Mouse (Mus musculus): ENCODE measurements around the gene Svep1. TPM values are rescaled to one million over a fixed set of nuclear protein-coding genes. Genes with fewer than 3 reads are reported as not detected.

The Svep1 gene
- total RNA-seq, 2 experiments from 2014 or later = 0.81 to 1.1 TPM

DNA sequence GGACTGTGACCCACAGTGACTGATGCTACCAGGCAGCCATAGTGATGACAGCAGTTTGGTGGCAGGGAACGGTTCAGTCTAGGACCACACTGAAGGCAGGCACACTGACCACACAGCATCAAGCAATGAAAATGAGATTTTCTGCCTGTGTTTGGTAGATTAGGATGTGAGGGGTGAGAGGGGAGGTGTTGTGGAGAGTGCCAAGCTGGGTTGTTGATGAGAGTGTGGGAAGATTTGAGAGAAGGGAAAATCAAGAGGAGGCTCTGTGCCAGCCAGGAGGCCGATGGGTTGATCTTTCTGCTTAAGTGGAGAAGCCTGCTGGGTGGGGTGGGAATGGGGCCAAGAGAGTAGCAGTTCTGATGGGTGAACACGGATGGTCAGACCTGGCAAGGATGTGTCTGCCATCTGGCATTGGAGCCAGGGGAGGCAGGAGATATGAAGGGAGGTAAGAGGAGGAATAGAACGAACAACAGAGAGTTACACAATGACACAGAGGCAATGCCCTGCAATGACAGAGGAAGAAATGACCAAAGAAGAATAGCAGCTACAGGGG is 32.1 kb downstream of the Svep1 start:
- DNase-seq (ENCODE audit: extremely low spot score in 1 of 2, low spot score in 1 of 2) = no peak

GRCm38 (mm10) chr4:58173401-58173800 is 33.3 kb downstream of the Svep1 start:
- DNase-seq (ENCODE audit: extremely low spot score in 1 of 2, low spot score in 1 of 2) = no peak

DNA sequence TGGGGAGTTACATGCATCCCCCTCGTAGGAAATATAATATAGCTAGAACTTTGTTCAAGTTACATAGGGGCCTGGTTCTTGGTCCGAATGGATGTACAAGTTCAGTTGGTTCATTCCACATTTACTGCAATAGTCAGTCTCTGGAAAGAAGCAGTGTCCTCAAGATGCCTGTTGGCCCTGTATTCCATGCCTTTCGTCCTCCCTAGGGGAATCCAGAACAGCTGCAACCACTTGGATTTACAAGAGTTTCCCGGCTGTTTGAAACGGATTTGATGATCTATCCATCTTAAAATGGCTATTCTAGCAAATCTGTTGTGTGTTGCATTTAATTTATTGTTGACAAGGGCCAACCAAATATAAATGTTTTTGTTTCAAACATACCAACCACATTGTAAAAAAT is 36.2 kb downstream of the Svep1 start:
- no peak for DNase-seq (ENCODE audit: extremely low spot score in 1 of 2, low spot score in 1 of 2)

GRCm38 (mm10) chr4:58169918-58170317 is 36.7 kb downstream of the Svep1 start:
- DNase-seq (ENCODE audit: extremely low spot score in 1 of 2, low spot score in 1 of 2) = no peak

DNA sequence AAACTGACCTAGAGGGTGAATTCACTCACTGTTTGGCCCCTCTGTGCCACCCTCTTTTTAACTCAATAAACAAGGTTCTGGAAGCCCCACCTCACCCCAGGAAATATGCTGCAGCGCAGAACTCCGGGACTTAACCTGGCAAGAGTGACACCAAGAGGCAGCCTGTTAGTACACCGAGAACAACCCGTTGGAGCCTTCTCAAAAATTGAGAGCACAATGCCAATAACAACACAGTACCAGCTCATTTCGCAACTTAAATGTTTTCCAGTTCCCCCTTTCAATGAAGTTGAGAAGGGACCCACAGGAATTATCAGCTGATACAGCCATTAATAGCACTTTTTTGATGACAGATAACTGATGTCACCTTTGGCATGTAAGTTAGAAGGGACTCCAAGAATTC is 38.3 kb downstream of the Svep1 start:
- no peak for DNase-seq (ENCODE audit: extremely low spot score in 1 of 2, low spot score in 1 of 2)

GRCm38 (mm10) chr4:58165711-58166110 is 40.9 kb downstream of the Svep1 start:
- DNase-seq (ENCODE audit: extremely low spot score in 1 of 2, low spot score in 1 of 2) = no peak

- no peak for DNase-seq (ENCODE audit: extremely low spot score in 1 of 2, low spot score in 1 of 2)
Observed at GRCm38 (mm10) chr4:58161901-58162300, 44.8 kb downstream of the Svep1 start.

DNA sequence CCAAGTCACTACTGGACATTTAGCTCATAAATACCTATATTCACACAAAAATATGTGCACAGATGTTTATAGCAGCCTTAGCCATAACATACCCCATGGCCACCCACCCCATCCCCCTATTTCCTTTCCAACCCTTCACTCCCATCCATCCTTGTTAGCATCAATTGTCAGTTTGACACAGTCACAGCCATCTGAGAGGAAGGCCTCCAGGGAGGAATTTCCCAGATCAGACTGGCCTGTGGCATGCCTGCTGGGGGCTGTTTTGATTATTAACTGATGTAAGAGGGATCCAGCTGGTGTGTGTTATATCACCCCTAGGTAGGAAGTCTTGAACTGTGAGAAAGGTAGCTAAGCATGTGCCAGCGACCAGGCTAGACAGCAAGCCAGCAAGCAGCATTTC is 47.1 kb downstream of the Svep1 start:
- no peak for DNase-seq (ENCODE audit: extremely low spot score in 1 of 2, low spot score in 1 of 2)

DNA sequence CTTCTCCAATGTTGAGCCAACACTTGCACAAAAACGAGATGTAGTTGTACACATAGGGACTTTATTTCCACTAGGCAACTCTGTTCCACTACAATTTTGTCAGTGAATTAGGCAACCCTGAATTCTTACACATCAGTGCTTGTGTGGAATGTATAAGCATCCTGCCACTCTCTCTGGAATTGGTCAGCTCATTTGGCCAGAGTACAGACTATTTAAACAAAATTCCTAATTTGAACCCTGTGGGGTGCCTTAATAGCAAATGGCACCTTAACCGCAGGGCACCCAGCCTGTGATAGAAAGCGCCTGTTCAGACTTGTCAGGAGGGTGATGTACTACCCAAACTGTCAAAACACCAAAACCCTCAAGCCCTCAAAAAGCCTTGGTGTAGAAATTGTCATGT is 56.4 kb downstream of the Svep1 start:
- DNase-seq (ENCODE audit: extremely low spot score in 1 of 2, low spot score in 1 of 2) = no peak

- no peak for DNase-seq (ENCODE audit: extremely low spot score in 1 of 2, low spot score in 1 of 2)
Observed at GRCm38 (mm10) chr4:58149186-58149585, 57.5 kb downstream of the Svep1 start.

GRCm38 (mm10) chr4:58148547-58148946 is 58.1 kb downstream of the Svep1 start:
- DNase-seq (ENCODE audit: extremely low spot score in 1 of 2, low spot score in 1 of 2) = no peak

- DNase-seq (ENCODE audit: extremely low spot score in 1 of 2, low spot score in 1 of 2) = no peak
Observed at GRCm38 (mm10) chr4:58146676-58147075, 60.0 kb downstream of the Svep1 start.

GRCm38 (mm10) chr4:58139764-58140556 is 66.7 kb downstream of the Svep1 start:
- DNase-seq (ENCODE audit: extremely low spot score in 1 of 2, low spot score in 1 of 2) = no peak

GRCm38 (mm10) chr4:58139241-58139640 is 67.4 kb downstream of the Svep1 start:
- no peak for DNase-seq (ENCODE audit: extremely low spot score in 1 of 2, low spot score in 1 of 2)

DNA sequence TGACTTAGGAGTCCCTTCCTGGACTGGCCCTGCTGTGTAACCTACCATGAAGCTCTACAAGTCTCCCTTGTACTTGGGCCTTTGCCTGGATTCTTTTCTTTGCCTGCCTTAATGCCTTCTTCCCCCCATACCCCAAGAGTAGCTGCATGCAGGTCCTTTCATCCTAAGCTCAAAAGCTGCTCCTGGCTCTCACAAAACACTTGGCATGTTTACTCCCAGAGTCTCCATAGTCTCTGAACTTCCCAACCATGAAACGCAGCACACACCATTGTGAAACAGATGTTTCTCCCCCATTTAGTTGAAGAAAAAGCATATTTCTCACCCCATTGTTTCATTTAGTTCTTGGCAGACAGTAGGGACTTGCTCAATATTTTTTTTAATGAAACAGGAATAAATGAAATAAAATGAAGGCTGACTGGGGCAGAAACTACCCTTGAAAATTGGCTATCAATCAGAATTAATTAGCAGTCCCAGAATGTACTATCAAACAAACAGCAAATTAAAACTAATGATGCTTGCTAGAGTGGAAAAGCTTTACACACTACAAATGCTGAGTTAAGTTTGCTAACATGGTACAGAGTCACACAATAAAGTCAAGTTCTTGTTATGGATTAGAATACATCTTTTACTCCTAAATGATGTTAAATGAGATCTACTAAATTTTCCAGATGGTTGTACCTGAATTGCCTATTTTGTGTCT is 72.9 kb downstream of the Svep1 start:
- no peak for DNase-seq (ENCODE audit: extremely low spot score in 1 of 2, low spot score in 1 of 2)

GRCm38 (mm10) chr4:58129844-58130243 is 76.8 kb downstream of the Svep1 start:
- no peak for DNase-seq (ENCODE audit: extremely low spot score in 1 of 2, low spot score in 1 of 2)

GRCm38 (mm10) chr4:58127024-58127423 is 79.6 kb downstream of the Svep1 start:
- DNase-seq (ENCODE audit: extremely low spot score in 1 of 2, low spot score in 1 of 2) = no peak

DNA sequence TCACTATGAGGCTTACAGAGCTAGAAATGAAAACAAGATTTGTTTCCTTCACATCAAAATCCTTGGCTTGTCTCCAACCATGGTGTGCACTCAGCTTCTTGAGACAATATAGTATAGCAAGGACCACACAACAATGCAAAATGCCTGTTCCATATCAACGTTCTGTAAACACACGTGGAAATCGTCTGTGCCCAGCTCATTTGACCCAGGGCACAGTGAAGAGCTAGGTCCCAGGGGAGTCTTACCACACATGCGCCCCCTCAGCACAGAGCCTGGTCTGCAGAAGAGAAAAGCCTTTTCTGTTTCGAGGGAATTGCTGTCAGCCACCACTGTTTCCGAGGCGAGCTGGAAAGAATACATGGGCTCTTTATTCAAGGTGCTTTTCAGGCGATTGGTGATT is 91.2 kb downstream of the Svep1 start:
- no peak for DNase-seq (ENCODE audit: extremely low spot score in 1 of 2, low spot score in 1 of 2)

- no peak for DNase-seq (ENCODE audit: extremely low spot score in 1 of 2, low spot score in 1 of 2)
Observed at GRCm38 (mm10) chr4:58111008-58111407, 95.7 kb downstream of the Svep1 start.

GRCm38 (mm10) chr4:58109793-58110192 is 96.9 kb downstream of the Svep1 start:
- DNase-seq (ENCODE audit: extremely low spot score in 1 of 2, low spot score in 1 of 2) = no peak

GRCm38 (mm10) chr4:58108364-58108763 is 98.3 kb downstream of the Svep1 start:
- no peak for DNase-seq (ENCODE audit: extremely low spot score in 1 of 2, low spot score in 1 of 2)

- DNase-seq (ENCODE audit: extremely low spot score in 1 of 2, low spot score in 1 of 2) = no peak
Observed at GRCm38 (mm10) chr4:58097732-58098131, 108.9 kb downstream of the Svep1 start.

Data from layer of hippocampus, postnatal 25 days (tissue).